Comparison of ENCODE assay signal across 9 mouse cellular contexts in the genomic region with DNA sequence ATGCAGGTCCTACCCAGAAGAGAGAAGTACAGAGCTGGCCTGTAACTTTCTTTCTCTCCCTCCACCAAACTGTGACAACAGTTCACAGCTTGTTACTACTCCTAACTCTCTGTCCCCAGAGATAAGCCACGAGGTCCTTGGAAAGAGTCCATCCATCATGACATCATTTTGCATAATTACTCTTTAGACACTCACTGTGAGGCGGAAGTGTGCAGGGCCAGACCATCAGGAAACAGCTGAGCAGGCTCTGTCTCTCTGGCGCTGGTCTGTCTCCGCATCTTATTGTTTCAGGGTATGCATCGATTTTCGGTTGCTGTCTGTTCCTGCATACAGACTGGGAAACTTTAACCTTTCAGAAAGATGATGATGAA. TPM values are rescaled to one million over a fixed set of nuclear protein-coding genes. Genes with fewer than 3 reads are reported as not detected.
DNase-seq lines count a peak whose midpoint lies in the region; ATAC-seq and TF ChIP-seq lines count a peak whose summit lies in the region.
"Had no signal": no experiment of that assay in that cellular context is flagged by ENCODE, and none has a peak within 500 bp of the region (broad histone marks: within the 10 kb centered on the region; RNA-seq: fewer than 3 reads in every experiment).

No protein-coding gene starts in this region.

- peak; percentile 36; the same call in 1 of the 2 replicates for ATAC-seq in liver, postnatal 0 days
- ATAC-seq in liver, embryonic 11.5 days (replicated peaks; ENCODE audit: low FRiP score): no peak
- peak; percentile 60 for ATAC-seq in megakaryocyte progenitor cell, adult 5-6 weeks (replicated peaks; ENCODE audit: poor library complexity)

- no peaks in the 10 kb centered on the region for H3K4me1 ChIP-seq in liver, postnatal 0 days (ENCODE audit: insufficient read depth)
- H3K4me1 ChIP-seq in liver, embryonic 11.5 days (replicated peaks; ENCODE audit: control insufficient read depth, insufficient read depth, low read length): no peaks in the 10 kb centered on the region

- no peak for TF ChIP-seq EP300 in liver, postnatal 0 days (IDR thresholded peaks at IDR 0.05; ENCODE audit: low read depth)

- 38% methylated on average over 6 of the region's 6 CpGs for WGBS in liver, postnatal 0 days (ENCODE audit: insufficient replicate concordance)
- 50% methylated on average over 6 of the region's 6 CpGs for whole genome bisulfite sequencing in liver, embryonic 11.5 days

- no peaks in the 10 kb centered on the region for H3K9me3 ChIP-seq in liver, postnatal 0 days (ENCODE audit: low read length)
- no peaks in the 10 kb centered on the region for H3K9me3 ChIP-seq in liver, embryonic 11.5 days (ENCODE audit: control insufficient read depth, low read length)

- no peak overlapping the region for H3K9ac ChIP-seq in liver, postnatal 0 days (replicated peaks)
- H3K9ac ChIP-seq in liver, embryonic 11.5 days (ENCODE audit: low read depth, low read length): no peak overlapping the region

- no peak overlapping the region for H3K27ac ChIP-seq in liver, postnatal 0 days (ENCODE audit: low read depth)
- H3K27ac ChIP-seq in liver, embryonic 11.5 days (ENCODE audit: low read depth, low read length): no peak overlapping the region

- no peaks in the 10 kb centered on the region for H3K27me3 ChIP-seq in liver, postnatal 0 days (ENCODE audit: insufficient read depth, low read length)
- H3K27me3 ChIP-seq in liver, embryonic 11.5 days (replicated peaks; ENCODE audit: control insufficient read depth, insufficient read depth, low read length): no peaks in the 10 kb centered on the region

- no peak overlapping the region for H3K4me2 ChIP-seq in liver, postnatal 0 days (ENCODE audit: low read depth, low read length)
- H3K4me2 ChIP-seq in liver, embryonic 11.5 days: no peak overlapping the region

- no peak overlapping the region for H3K4me3 ChIP-seq in liver, postnatal 0 days (ENCODE audit: low read depth, low read length)
- H3K4me3 ChIP-seq in liver, embryonic 11.5 days (ENCODE audit: low read depth, low read length): no peak overlapping the region

- TF ChIP-seq CTCF in liver, postnatal 0 days (IDR thresholded peaks at IDR 0.05; ENCODE audit: low read depth): no peak

- DNase-seq in liver, postnatal 0 days: no peak
- no peak for DNase-seq in liver, embryonic 11.5 days (ENCODE audit: low spot score)
- DNase-seq in heart, adult 8-10 months (ENCODE audit: low spot score): peak; percentile 92
- DNase-seq in kidney, adult 8-10 months: peak; percentile 44 to 65
- DNase-seq in spleen, postnatal 4 days (ENCODE audit: low spot score in 2 of 2): no peak
- no peak for DNase-seq in cerebellum, postnatal 4 days (ENCODE audit: low spot score in 2 of 2)

- H3K36me3 ChIP-seq in liver, postnatal 0 days (replicated peaks; ENCODE audit: insufficient read depth, low read length): no peaks in the 10 kb centered on the region
- H3K36me3 ChIP-seq in liver, embryonic 11.5 days (ENCODE audit: control insufficient read depth, insufficient read depth, low read length): no peaks in the 10 kb centered on the region

RNA-seq across cellular contexts. Expression of a gene that starts 43.8 kb away (rescaled TPM):
- polyA plus RNA-seq in liver, postnatal 0 days (2015; fragmentation: Nextera tagmentation; extraction: Ambion mirVana): 0.09 TPM in 1 of 2 replicates, not detected in the other
- polyA plus RNA-seq in liver, embryonic 11.5 days (2014; fragmentation: Nextera tagmentation; extraction: Ambion mirVana): not detected in 2 replicates
- not detected for total RNA-seq in heart, adult 8-10 months (2022)
- not detected in 2 replicates for total RNA-seq in megakaryocyte progenitor cell, adult 5-6 weeks (2015)
- total RNA-seq in megakaryocyte progenitor cell, adult 5-6 weeks (2017): not detected in 2 replicates
- polyA plus RNA-seq: large intestine, adult 2 months; neural tube, embryonic 11.5 days had no signal

Comparison
In these comparisons a context has a peak if more than half of its experiments do, and no peak if none do; other contexts are left out.
1. DNase-seq: peak in heart, adult 8-10 months (single experiment) and kidney, adult 8-10 months (2 of 2); none in liver, postnatal 0 days (single experiment), liver, embryonic 11.5 days (single experiment), spleen, postnatal 4 days (0 of 2) and cerebellum, postnatal 4 days (0 of 2).